Mouse (Mus musculus): ENCODE results near the gene Il31ra.

Il31ra gene

GRCm38 (mm10) chr13:112560554-112561138 is 33.5 kb downstream of the Il31ra start:
- in situ Hi-C loops (cut with MboI) = no loop called here

GRCm38 (mm10) chr13:112556501-112556900 is 37.7 kb downstream of the Il31ra start:
- in situ Hi-C loops (cut with MboI) = no loop called here

- in situ Hi-C loops (cut with MboI) = no loop called here
These were observed 40.9 kb downstream of the Il31ra start for GRCm38 (mm10) chr13:112553304-112553703.

GRCm38 (mm10) chr13:112551641-112552548 is 42.3 kb downstream of the Il31ra start:
- in situ Hi-C loops (cut with MboI) = no loop called here

GRCm38 (mm10) chr13:112541223-112541975 is 52.8 kb downstream of the Il31ra start:
- in situ Hi-C loops (cut with MboI) = no loop called here

GRCm38 (mm10) chr13:112540616-112541015 is 53.5 kb downstream of the Il31ra start:
- in situ Hi-C loops (cut with MboI) = no loop called here

GRCm38 (mm10) chr13:112537065-112537464 is 57.1 kb downstream of the Il31ra start:
- in situ Hi-C loops (cut with MboI) = no loop called here

GRCm38 (mm10) chr13:112536611-112537010 is 57.5 kb downstream of the Il31ra start:
- in situ Hi-C loops (cut with MboI) = no loop called here

- in situ Hi-C loops (cut with MboI) = no loop called here
These were observed 60.6 kb downstream of the Il31ra start for GRCm38 (mm10) chr13:112533556-112533955.

GRCm38 (mm10) chr13:112532235-112532634 is 61.9 kb downstream of the Il31ra start:
- in situ Hi-C loops (cut with MboI) = no loop called here

- in situ Hi-C loops (cut with MboI) = loop anchor here (10.0 kb wide), 1 partner anchor 225 kb away; no protein-coding TSS in a partner anchor
These were observed 64.3 kb downstream of the Il31ra start for GRCm38 (mm10) chr13:112529893-112530292.

GRCm38 (mm10) chr13:112527186-112527585 is 67.0 kb downstream of the Il31ra start:
- in situ Hi-C loops (cut with MboI) = loop anchor here (10.0 kb wide), 1 partner anchor 222 kb away; no protein-coding TSS in a partner anchor

- in situ Hi-C loops (cut with MboI) = loop anchor here (10.0 kb wide), 1 partner anchor 219 kb away; no protein-coding TSS in a partner anchor
These were observed 70.7 kb downstream of the Il31ra start for GRCm38 (mm10) chr13:112523346-112523970.

GRCm38 (mm10) chr13:112522896-112523295 is 71.3 kb downstream of the Il31ra start:
- in situ Hi-C loops (cut with MboI) = loop anchor here (10.0 kb wide), 1 partner anchor 218 kb away; no protein-coding TSS in a partner anchor

- in situ Hi-C loops (cut with MboI) = loop anchor here (10.0 kb wide), 1 partner anchor 217 kb away; no protein-coding TSS in a partner anchor
These were observed 71.9 kb downstream of the Il31ra start for GRCm38 (mm10) chr13:112522261-112522660.

- in situ Hi-C loops (cut with MboI) = no loop called here
These were observed 79.6 kb downstream of the Il31ra start for GRCm38 (mm10) chr13:112514546-112514945.

GRCm38 (mm10) chr13:112512824-112513223 is 81.3 kb downstream of the Il31ra start:
- in situ Hi-C loops (cut with MboI) = no loop called here

GRCm38 (mm10) chr13:112511810-112512209 is 82.3 kb downstream of the Il31ra start:
- in situ Hi-C loops (cut with MboI) = no loop called here

GRCm38 (mm10) chr13:112511261-112511660 is 82.9 kb downstream of the Il31ra start:
- in situ Hi-C loops (cut with MboI) = no loop called here

- in situ Hi-C loops (cut with MboI) = no loop called here
These were observed 83.5 kb downstream of the Il31ra start for GRCm38 (mm10) chr13:112510437-112511212.

- in situ Hi-C loops (cut with MboI) = no loop called here
These were observed 84.7 kb downstream of the Il31ra start for GRCm38 (mm10) chr13:112509465-112509864.

Data from mature B cell (primary cell).